Mouse (Mus musculus): ENCODE data around the gene Gm20696.

GRCm38 (mm10) chr6:99572071-99572470 lies 94.5 kb downstream of the Gm20696 start:
- TF ChIP-seq CTCF (IDR thresholded peaks at IDR 0.05; ENCODE audit: low read depth, low read length): no peak
- no peak for TF ChIP-seq POLR2A (IDR thresholded peaks at IDR 0.05; ENCODE audit: borderline replicate concordance, low read depth, low read length)

Data from bone marrow macrophage, adult 2 months (primary cell).